Mouse (Mus musculus) splenic B cell, adult 2 months (primary cell): ENCODE measurements around the gene Itpka.
A peak's percentile ranks its signal among the peaks of the same experiment; 100 is the strongest.

Source experiments
- DNase-seq: peaks from one replicate; pipeline ENCODE4 v3.0.0-alpha.2; 2011; ENCODE audit warnings: low read depth, low spot score
- H3K27me3 ChIP-seq: 2 replicates; pipeline ENCODE4 v1.6.1; 2012; ENCODE audit warnings: mild to moderate bottlenecking, low read length, moderate library complexity, mixed read lengths; ENCODE audit not compliant: control insufficient read depth, poor library complexity, insufficient read depth, severe bottlenecking
- H3K36me3 ChIP-seq: 2 replicates; pipeline ENCODE4 v1.6.1; 2012; ENCODE audit warnings: mild to moderate bottlenecking, low read length, moderate library complexity, mixed read lengths; ENCODE audit not compliant: control insufficient read depth, poor library complexity, insufficient read depth, severe bottlenecking

The Itpka gene

DNA sequence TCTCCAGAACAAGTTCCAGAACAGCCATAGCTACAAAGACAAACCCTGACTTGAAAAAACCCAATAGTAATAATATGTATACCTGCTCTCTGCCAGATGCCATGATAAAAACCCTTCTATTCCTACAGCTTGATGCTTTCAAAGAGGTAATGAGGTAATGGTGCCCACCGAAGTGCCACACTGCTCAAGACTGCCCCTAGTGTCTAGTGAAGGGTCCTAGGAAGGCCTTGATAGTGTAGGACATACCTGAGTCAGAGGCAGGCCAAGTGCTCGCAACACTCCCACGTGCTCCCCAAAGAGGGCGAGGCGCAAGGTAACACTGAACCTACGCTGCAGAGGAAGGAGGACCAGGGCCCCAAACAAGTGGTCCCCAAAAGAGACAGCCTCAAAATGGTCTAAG is 25.1 kb downstream of the Itpka start:
- Histone ChIP-seq H3K36me3 (peaks cover 2% of the 10 kb centered on the region), H3K27me3 (no peaks in the 10 kb centered on the region)
- DNase-seq, result peak; percentile 54

DNA sequence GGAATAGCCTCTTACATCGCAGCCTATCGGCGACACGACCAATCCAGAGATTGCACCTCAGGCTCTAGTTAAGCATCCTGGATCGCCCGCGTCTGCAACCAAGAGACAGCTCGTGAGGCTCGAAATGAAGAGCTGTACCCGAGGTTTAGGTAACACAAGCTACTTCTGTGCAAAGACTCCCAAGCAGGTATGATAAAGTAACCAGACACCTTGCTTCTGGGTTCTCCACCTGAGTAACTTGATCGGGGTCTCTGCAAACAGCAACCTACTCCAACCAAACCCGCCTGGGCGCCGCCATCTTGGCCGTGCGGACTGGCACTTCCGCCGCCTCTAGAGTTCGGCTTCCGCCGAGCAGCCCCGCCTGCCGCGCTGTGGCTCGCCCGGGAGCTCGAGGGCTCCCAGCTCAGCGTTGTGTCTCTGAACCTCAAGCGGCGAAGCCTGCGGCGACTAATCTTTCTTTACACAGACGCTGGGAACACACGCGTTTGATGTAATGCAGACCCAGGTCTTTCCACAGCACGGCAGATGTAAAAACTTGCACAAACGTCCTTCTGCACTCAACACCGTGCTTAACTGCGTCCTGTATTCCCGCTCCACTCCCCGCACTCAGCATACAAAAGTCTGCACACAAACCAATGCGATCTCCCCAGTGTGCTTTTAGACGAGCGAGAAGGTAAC is 45.2 kb downstream of the Itpka start, which contains the start of gene Rpap1:
TSS of gene Rpap1 (minus strand) at position 332 of the 678 bp plus-strand sequence.
- no peaks in the 10 kb centered on the region for H3K27me3 ChIP-seq
- H3K36me3 ChIP-seq, result no peaks in the 10 kb centered on the region; the same call in 1 of the 2 replicates
- DNase-seq, result peak; percentile 72

DNA sequence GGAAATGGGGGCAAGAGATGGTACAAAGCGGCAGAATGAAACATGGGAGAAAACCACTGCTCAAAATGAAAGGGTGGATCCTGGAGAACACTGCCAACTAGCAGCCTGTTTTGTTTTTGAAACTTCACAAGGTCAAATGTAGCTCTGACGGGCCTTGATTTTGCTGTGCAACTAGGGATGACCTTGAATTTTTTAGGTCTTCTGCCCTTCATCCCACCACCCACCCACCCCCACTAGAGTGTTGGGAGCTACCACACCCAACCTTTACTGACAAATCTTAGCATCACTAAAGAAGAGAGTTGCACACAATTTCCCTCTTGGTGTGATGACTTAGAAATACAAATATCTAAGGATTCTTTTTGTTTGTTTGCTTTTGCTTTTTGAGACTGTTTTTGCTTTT is 47.9 kb downstream of the Itpka start:
- DNase-seq, result no peak
- Histone ChIP-seq H3K36me3 (no peaks in the 10 kb centered on the region), H3K27me3 (no peaks in the 10 kb centered on the region)

DNA sequence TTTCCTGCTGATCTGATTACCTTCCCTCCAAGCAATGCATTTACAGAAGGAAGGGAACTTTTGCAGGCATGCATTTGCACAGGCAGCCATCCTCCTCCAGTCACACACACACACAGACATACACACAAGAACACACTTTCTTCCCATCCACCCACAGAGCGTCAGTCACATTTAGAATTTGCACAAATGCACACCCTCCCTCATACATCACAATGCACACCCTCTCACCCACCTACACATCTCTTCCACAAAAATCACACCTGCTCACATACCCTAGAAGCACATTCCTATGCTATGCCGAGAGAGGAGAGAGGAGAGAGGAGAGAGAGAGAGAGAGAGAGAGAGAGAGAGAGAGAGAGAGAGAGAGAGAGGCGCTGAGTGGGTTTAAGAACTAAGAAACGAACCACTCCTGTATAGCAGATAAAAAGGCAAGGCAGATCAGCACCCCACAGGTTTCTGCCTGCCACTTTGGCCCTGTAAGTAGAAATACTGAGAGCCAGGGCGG is 55.2 kb downstream of the Itpka start, which contains the start of gene Tyro3:
TSS of gene Tyro3 (plus strand) at position 455 of the 505 bp plus-strand sequence.
- no peak for DNase-seq
- H3K27me3 ChIP-seq, result no peaks in the 10 kb centered on the region
- no peaks in the 10 kb centered on the region for H3K36me3 ChIP-seq

DNA sequence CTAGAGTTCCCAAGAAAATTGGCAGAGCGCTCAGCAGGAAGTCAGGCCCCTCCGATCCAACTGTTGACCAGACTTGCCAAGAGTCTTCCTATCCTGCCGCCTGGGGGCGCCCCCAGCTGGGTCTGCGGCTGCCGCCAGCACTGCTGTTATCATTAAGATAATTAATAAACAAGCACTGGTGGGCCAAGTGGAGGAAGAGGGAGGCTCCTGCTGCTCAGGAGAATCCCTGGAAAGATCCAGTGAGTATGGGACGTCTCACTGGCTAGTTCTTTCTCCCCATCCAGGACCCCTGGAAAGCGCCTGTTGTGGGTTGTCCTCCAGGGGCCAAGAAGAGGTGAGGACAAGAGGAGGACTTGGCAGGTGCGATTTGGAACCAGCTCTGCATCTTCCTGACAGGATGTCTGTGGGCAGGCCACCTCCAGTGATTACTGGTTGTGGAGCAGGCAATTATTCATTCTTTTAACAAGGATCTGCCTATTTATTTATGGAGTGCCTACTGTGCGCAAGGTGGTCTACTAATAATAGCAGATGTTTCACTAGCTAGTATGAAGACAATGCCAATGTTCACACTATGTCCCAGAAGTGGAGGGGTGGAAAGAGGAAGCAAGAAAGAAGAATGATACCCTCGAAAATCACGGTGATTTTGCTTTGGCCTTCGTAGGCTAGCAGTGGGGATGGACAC is 56.2 kb downstream of the Itpka start:
- Histone ChIP-seq H3K36me3 (no peaks in the 10 kb centered on the region), H3K27me3 (no peaks in the 10 kb centered on the region)
- peak; percentile 48 for DNase-seq

DNA sequence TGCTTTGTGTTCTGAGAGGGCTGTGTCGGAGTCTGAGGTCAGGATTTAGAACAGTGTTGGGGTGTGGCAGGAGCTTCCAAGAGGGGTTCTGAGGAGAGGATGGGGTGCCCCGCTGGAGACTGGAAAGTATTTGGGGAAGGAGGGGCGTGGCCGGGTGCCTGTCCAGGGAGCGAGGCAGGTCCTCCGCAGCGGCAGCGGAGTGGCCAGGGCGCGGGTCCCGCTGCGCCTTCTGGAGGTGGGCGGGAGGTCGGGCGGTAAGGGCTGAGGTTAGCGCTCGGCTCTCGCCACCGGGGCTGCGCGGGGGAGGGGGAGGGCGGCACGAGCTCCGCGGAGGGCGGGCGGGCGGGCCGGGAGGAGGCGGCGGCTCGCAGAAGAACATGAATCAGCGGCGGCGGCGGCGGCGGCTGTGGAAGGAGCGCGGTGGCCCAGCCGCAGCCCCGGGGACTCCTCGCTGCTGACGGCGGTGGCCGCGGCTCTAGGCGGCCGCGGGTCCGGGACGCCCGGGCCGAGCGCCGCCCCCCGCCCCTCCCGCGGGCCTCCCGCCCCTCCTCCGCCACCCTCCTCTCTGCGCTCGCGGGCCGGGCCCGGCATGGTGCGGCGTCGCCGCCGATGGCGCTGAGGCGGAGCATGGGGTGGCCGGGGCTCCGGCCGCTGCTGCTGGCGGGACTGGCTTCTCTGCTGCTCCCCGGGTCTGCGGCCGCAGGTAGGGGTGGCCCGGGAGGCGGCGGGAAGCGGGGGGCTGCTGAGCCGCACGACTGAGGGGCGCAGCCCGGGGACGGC is 57.2 kb downstream of the Itpka start:
- Histone ChIP-seq H3K36me3 (no peaks in the 10 kb centered on the region), H3K27me3 (no peaks in the 10 kb centered on the region)
- peak; percentile 51 for DNase-seq

DNA sequence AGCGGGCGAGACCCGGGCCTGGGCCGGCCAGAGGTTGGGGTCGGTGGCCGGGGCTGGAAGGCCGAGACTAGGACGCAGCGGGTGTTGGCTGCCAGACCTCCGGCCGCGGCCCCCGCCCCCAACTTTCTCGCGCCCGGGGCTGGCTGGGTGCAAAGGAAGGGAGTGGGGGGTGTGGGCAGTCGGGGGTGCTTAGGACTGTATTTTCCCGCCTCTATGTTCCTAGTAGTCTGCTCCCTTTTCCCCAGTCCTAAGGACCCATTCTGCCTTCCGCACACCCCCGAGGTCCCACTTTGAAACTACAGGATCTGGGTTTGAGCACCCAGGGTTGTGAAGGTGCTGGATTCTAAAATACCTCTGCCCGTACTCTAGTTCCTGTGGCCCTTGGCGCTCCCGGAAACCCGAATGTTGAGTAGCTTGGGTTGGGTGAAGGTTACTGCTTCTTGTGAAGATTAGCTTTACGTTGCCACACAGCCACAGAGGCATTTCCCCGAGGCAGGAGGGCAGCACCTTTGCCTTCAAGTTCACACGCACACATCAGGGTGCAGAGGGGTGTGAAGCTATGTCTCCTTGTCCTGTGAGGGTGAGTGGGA is 57.9 kb downstream of the Itpka start:
- DNase-seq, result peak; percentile 31
- Histone ChIP-seq H3K27me3 (no peaks in the 10 kb centered on the region), H3K36me3 (no peaks in the 10 kb centered on the region)
